Comparison of ENCODE assay signal across 13 mouse cellular contexts in the genomic region with DNA sequence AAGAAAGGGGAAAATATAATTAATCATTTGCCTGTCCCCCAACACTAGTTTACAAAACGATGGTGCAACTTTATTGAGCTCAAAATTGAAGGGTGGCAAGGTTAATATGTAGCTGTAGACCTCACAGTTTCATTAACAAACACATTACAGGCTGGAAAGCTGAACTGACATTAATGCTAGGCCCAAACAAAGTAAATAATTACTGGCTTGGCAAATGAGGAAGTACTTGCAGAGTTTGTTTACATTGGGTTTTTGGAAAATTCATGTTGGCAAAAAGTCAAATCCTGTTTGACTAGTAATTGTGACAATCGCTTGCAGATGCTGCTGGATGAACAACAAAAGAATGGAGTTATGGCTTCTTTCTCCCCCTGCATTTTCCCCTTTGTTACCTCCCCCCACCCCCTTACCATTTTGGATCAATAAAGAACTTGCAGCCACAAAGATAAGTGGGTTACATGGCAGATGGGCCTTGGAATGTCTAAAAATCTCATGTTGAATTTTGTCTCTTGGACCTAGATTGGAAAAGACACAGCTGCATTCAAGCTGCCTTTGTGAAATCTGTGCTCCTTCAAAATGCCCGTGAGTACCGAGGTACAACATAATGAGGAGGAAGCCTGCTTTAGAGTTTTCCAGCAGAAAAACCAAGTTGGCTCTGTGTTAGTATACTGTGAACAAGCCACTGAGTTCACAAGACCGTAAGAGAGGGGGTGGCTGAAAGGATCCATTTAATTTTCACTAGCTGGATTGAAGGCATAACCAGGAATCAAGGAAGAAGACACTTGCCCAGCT.
DNase-seq lines count a peak whose midpoint lies in the region; ATAC-seq and TF ChIP-seq lines count a peak whose summit lies in the region.
"Had no signal": no experiment of that assay in that cellular context is flagged by ENCODE, and none has a peak within 500 bp of the region (broad histone marks: within the 10 kb centered on the region; RNA-seq: fewer than 3 reads in every experiment).

No protein-coding gene starts in this region.

- H3K4me2 ChIP-seq in forebrain, embryonic 13.5 days: no peak overlapping the region
- H3K4me2 ChIP-seq in forebrain, embryonic 12.5 days: no peak overlapping the region
- H3K4me2 ChIP-seq in limb, embryonic 14.5 days (replicated peaks; ENCODE audit: low read depth, low read length, severe bottlenecking): no peak overlapping the region
- no peak overlapping the region for H3K4me2 ChIP-seq in limb, embryonic 15.5 days
- H3K4me2 ChIP-seq in intestine, embryonic 16.5 days (ENCODE audit: low read depth, low read length): no peak overlapping the region
- H3K4me2 ChIP-seq: heart, embryonic 11.5 days; midbrain, embryonic 15.5 days; neural tube, embryonic 13.5 days had no signal

- H3K36me3 ChIP-seq in forebrain, embryonic 13.5 days (ENCODE audit: poor library complexity, severe bottlenecking): no peaks in the 10 kb centered on the region
- no peaks in the 10 kb centered on the region for H3K36me3 ChIP-seq in forebrain, embryonic 12.5 days (replicated peaks)
- no peaks in the 10 kb centered on the region for H3K36me3 ChIP-seq in limb, embryonic 14.5 days (ENCODE audit: control insufficient read depth, insufficient read depth, low read length)
- no peaks in the 10 kb centered on the region for H3K36me3 ChIP-seq in limb, embryonic 10.5 days
- H3K36me3 ChIP-seq in limb, embryonic 15.5 days: no peaks in the 10 kb centered on the region
- H3K36me3 ChIP-seq in intestine, embryonic 16.5 days (ENCODE audit: control insufficient read depth, insufficient read depth, low read length): no peaks in the 10 kb centered on the region
- H3K36me3 ChIP-seq: hindbrain, embryonic 10.5 days; midbrain, embryonic 15.5 days; neural tube, embryonic 13.5 days had no signal

- peak; percentile 69 for DNase-seq in limb, embryonic 14.5 days (ENCODE audit: low spot score)
- DNase-seq in limb, embryonic 10.5 days (ENCODE audit: low spot score): no peak
- peak; percentile 59 for DNase-seq in adipocyte (ENCODE audit: low spot score)
- DNase-seq in testis, postnatal 10 days (ENCODE audit: low spot score): no peak
- DNase-seq: cerebellum, adult 9-11 months had no signal

- no peak overlapping the region for H3K27ac ChIP-seq in forebrain, embryonic 13.5 days
- no peak overlapping the region for H3K27ac ChIP-seq in forebrain, embryonic 12.5 days
- no peak overlapping the region for H3K27ac ChIP-seq in limb, embryonic 14.5 days (replicated peaks; ENCODE audit: low read depth, low read length)
- H3K27ac ChIP-seq in limb, embryonic 10.5 days: no peak overlapping the region
- H3K27ac ChIP-seq in limb, embryonic 15.5 days: 0 out of 2 replicates have a peak overlapping the region, but pooled peaks have one; percentile 24
- no peak overlapping the region for H3K27ac ChIP-seq in intestine, embryonic 16.5 days (ENCODE audit: low read length)
- H3K27ac ChIP-seq: hindbrain, embryonic 10.5 days; midbrain, embryonic 15.5 days; neural tube, embryonic 13.5 days had no signal

- no peaks in the 10 kb centered on the region for H3K27me3 ChIP-seq in forebrain, embryonic 13.5 days
- H3K27me3 ChIP-seq in forebrain, embryonic 12.5 days: no peaks in the 10 kb centered on the region
- H3K27me3 ChIP-seq in limb, embryonic 14.5 days (ENCODE audit: control insufficient read depth, insufficient read depth, low read length): no peaks in the 10 kb centered on the region
- no peaks in the 10 kb centered on the region for H3K27me3 ChIP-seq in limb, embryonic 10.5 days (ENCODE audit: low read depth, poor library complexity, severe bottlenecking)
- no peaks in the 10 kb centered on the region for H3K27me3 ChIP-seq in limb, embryonic 15.5 days
- H3K27me3 ChIP-seq in intestine, embryonic 16.5 days (replicated peaks; ENCODE audit: control insufficient read depth, insufficient read depth, low read length): no peaks in the 10 kb centered on the region
- H3K27me3 ChIP-seq: midbrain, embryonic 15.5 days; neural tube, embryonic 13.5 days had no signal

- TF ChIP-seq POLR2A in limb, embryonic 14.5 days (IDR thresholded peaks at IDR 0.05; ENCODE audit: borderline replicate concordance, extremely low read depth, insufficient read depth, insufficient read length): no peak

- no peak overlapping the region for H3K4me3 ChIP-seq in forebrain, embryonic 13.5 days
- no peak overlapping the region for H3K4me3 ChIP-seq in forebrain, embryonic 12.5 days (replicated peaks)
- no peak overlapping the region for H3K4me3 ChIP-seq in limb, embryonic 14.5 days (replicated peaks; ENCODE audit: low read length)
- no peak overlapping the region for H3K4me3 ChIP-seq in limb, embryonic 10.5 days
- H3K4me3 ChIP-seq in limb, embryonic 15.5 days: no peak overlapping the region
- no peak overlapping the region for H3K4me3 ChIP-seq in intestine, embryonic 16.5 days (ENCODE audit: low read length)
- H3K4me3 ChIP-seq: hindbrain, embryonic 10.5 days; midbrain, embryonic 15.5 days; neural tube, embryonic 13.5 days had no signal

- WGBS in forebrain, embryonic 13.5 days: 51% methylated on average over 5 of the region's 5 CpGs
- 70% methylated on average over 5 of the region's 5 CpGs for WGBS in forebrain, embryonic 12.5 days
- WGBS in limb, embryonic 14.5 days: 46% methylated on average over 5 of the region's 5 CpGs
- WGBS in limb, embryonic 10.5 days: 73% methylated on average over 5 of the region's 5 CpGs
- 42% methylated on average over 5 of the region's 5 CpGs for WGBS in limb, embryonic 15.5 days
- 48% methylated on average over 5 of the region's 5 CpGs for WGBS in intestine, embryonic 16.5 days

- H3K9me3 ChIP-seq in forebrain, embryonic 13.5 days (replicated peaks): no peaks in the 10 kb centered on the region
- no peaks in the 10 kb centered on the region for H3K9me3 ChIP-seq in forebrain, embryonic 12.5 days
- no peaks in the 10 kb centered on the region for H3K9me3 ChIP-seq in limb, embryonic 14.5 days (ENCODE audit: control insufficient read depth, low read length)
- H3K9me3 ChIP-seq in limb, embryonic 10.5 days (replicated peaks): no peaks in the 10 kb centered on the region
- H3K9me3 ChIP-seq in limb, embryonic 15.5 days: no peaks in the 10 kb centered on the region
- no peaks in the 10 kb centered on the region for H3K9me3 ChIP-seq in intestine, embryonic 16.5 days (ENCODE audit: control insufficient read depth, low read length)
- H3K9me3 ChIP-seq: hindbrain, embryonic 10.5 days; midbrain, embryonic 15.5 days; neural tube, embryonic 13.5 days had no signal

- no peak overlapping the region for H3K9ac ChIP-seq in forebrain, embryonic 13.5 days
- H3K9ac ChIP-seq in forebrain, embryonic 12.5 days: no peak overlapping the region
- H3K9ac ChIP-seq in limb, embryonic 14.5 days (ENCODE audit: low read depth, low read length, severe bottlenecking): no peak overlapping the region
- H3K9ac ChIP-seq in limb, embryonic 15.5 days: no peak overlapping the region
- H3K9ac ChIP-seq in intestine, embryonic 16.5 days (ENCODE audit: low read depth, low read length): no peak overlapping the region
- H3K9ac ChIP-seq: midbrain, embryonic 15.5 days; neural tube, embryonic 13.5 days had no signal

- 0 out of 2 replicates have a peak, but pooled peaks have one; percentile 53 for ATAC-seq in forebrain, embryonic 13.5 days
- no peak for ATAC-seq in forebrain, embryonic 12.5 days (ENCODE audit: low FRiP score)
- ATAC-seq in limb, embryonic 14.5 days (ENCODE audit: low FRiP score, low read depth): no peak
- ATAC-seq in limb, embryonic 15.5 days (ENCODE audit: insufficient number of reproducible peaks, low FRiP score, low TSS enrichment, low read depth): no peak
- ATAC-seq in intestine, embryonic 16.5 days: no peak
- ATAC-seq: midbrain, embryonic 15.5 days had no signal

- H3K4me1 ChIP-seq in forebrain, embryonic 13.5 days: peaks cover 7% of the 10 kb centered on the region
- no peaks in the 10 kb centered on the region for H3K4me1 ChIP-seq in forebrain, embryonic 12.5 days
- no peaks in the 10 kb centered on the region for H3K4me1 ChIP-seq in limb, embryonic 14.5 days (ENCODE audit: control insufficient read depth, insufficient read depth, low read length)
- peaks cover 3% of the 10 kb centered on the region; the same call in 1 of the 2 replicates for H3K4me1 ChIP-seq in limb, embryonic 10.5 days
- no peaks in the 10 kb centered on the region for H3K4me1 ChIP-seq in limb, embryonic 15.5 days
- no peaks in the 10 kb centered on the region for H3K4me1 ChIP-seq in intestine, embryonic 16.5 days (ENCODE audit: control insufficient read depth, insufficient read depth, low read length)
- H3K4me1 ChIP-seq: hindbrain, embryonic 10.5 days; midbrain, embryonic 15.5 days; neural tube, embryonic 13.5 days had no signal

Comparison
In these comparisons a context has a peak if more than half of its experiments do, and no peak if none do; other contexts are left out.
1. DNase-seq: peak in limb, embryonic 14.5 days (single experiment) and adipocyte (single experiment); none in limb, embryonic 10.5 days (single experiment) and testis, postnatal 10 days (single experiment).